Mouse (Mus musculus): ENCODE measurements around the gene Abcg2. TPM values are rescaled to one million over a fixed set of nuclear protein-coding genes. Genes with fewer than 3 reads are reported as not detected.
"Not testable (repeated sequence)": the region's sequence is repeated elsewhere in the genome, so short reads cannot be mapped to it uniquely, and the experiment has no call there.

The Abcg2 gene
- 99.1 and 102 TPM in 2 replicates for polyA plus RNA-seq (2015; fragmentation: Nextera tagmentation; extraction: Ambion mirVana)

- H3K27me3 ChIP-seq (replicated peaks; ENCODE audit: control insufficient read depth, insufficient read depth, low read length); H3K9me3 ChIP-seq (ENCODE audit: control insufficient read depth, low read length); H3K4me3 ChIP-seq (ENCODE audit: low read length); ATAC-seq; H3K36me3 ChIP-seq (ENCODE audit: control insufficient read depth, insufficient read depth, low read length); H3K4me1 ChIP-seq (ENCODE audit: control insufficient read depth, insufficient read depth, low read length); H3K9ac ChIP-seq (ENCODE audit: low read depth, low read length); H3K4me2 ChIP-seq (ENCODE audit: low read depth, low read length); H3K27ac ChIP-seq (ENCODE audit: low read length): not testable (repeated sequence)
- 86% methylated on average over 3 of the region's 3 CpGs for WGBS
These were observed at the start of gene Abcg2 for GRCm38 (mm10) chr6:58584223-58584622. Gene Abcg2, plus strand, starts transcription at chr6:58584523.

- not testable (repeated sequence) for H3K36me3 ChIP-seq (ENCODE audit: control insufficient read depth, insufficient read depth, low read length); H3K27me3 ChIP-seq (replicated peaks; ENCODE audit: control insufficient read depth, insufficient read depth, low read length); H3K4me3 ChIP-seq (ENCODE audit: low read length); H3K9me3 ChIP-seq (ENCODE audit: control insufficient read depth, low read length); H3K27ac ChIP-seq (ENCODE audit: low read length); H3K4me1 ChIP-seq (ENCODE audit: control insufficient read depth, insufficient read depth, low read length); H3K9ac ChIP-seq (ENCODE audit: low read depth, low read length); H3K4me2 ChIP-seq (ENCODE audit: low read depth, low read length); ATAC-seq
- 71% methylated on average over 4 of the region's 4 CpGs for WGBS
These were observed 44.1 kb upstream of the Abcg2 start for GRCm38 (mm10) chr6:58540263-58540662.

GRCm38 (mm10) chr6:58542852-58543251 lies 41.5 kb upstream of the Abcg2 start:
- not testable (repeated sequence) for H3K9me3 ChIP-seq (ENCODE audit: control insufficient read depth, low read length); H3K4me3 ChIP-seq (ENCODE audit: low read length)
- WGBS: 65% methylated on average over 8 of the region's 8 CpGs

GRCm38 (mm10) chr6:58544971-58545370 lies 39.4 kb upstream of the Abcg2 start:
- H3K4me2 ChIP-seq (ENCODE audit: low read depth, low read length); H3K4me1 ChIP-seq (ENCODE audit: control insufficient read depth, insufficient read depth, low read length); ATAC-seq; H3K27me3 ChIP-seq (replicated peaks; ENCODE audit: control insufficient read depth, insufficient read depth, low read length); H3K36me3 ChIP-seq (ENCODE audit: control insufficient read depth, insufficient read depth, low read length); H3K9me3 ChIP-seq (ENCODE audit: control insufficient read depth, low read length); H3K9ac ChIP-seq (ENCODE audit: low read depth, low read length); H3K27ac ChIP-seq (ENCODE audit: low read length); H3K4me3 ChIP-seq (ENCODE audit: low read length): not testable (repeated sequence)
- 18% methylated on average over 2 of the region's 2 CpGs for WGBS

More at GRCm38 (mm10) chr6:58542852-58543251, 41.5 kb upstream of the Abcg2 start:
- not testable (repeated sequence) for H3K27me3 ChIP-seq (replicated peaks; ENCODE audit: control insufficient read depth, insufficient read depth, low read length); H3K4me2 ChIP-seq (ENCODE audit: low read depth, low read length); H3K27ac ChIP-seq (ENCODE audit: low read length); H3K4me1 ChIP-seq (ENCODE audit: control insufficient read depth, insufficient read depth, low read length); H3K36me3 ChIP-seq (ENCODE audit: control insufficient read depth, insufficient read depth, low read length); H3K9ac ChIP-seq (ENCODE audit: low read depth, low read length); ATAC-seq

- 33% methylated on average over 5 of the region's 5 CpGs for WGBS
- H3K4me1 ChIP-seq (ENCODE audit: control insufficient read depth, insufficient read depth, low read length); H3K4me3 ChIP-seq (ENCODE audit: low read length); H3K36me3 ChIP-seq (ENCODE audit: control insufficient read depth, insufficient read depth, low read length); H3K27ac ChIP-seq (ENCODE audit: low read length); H3K9ac ChIP-seq (ENCODE audit: low read depth, low read length); H3K27me3 ChIP-seq (replicated peaks; ENCODE audit: control insufficient read depth, insufficient read depth, low read length); ATAC-seq; H3K9me3 ChIP-seq (ENCODE audit: control insufficient read depth, low read length); H3K4me2 ChIP-seq (ENCODE audit: low read depth, low read length): not testable (repeated sequence)
These were observed 38.3 kb upstream of the Abcg2 start for GRCm38 (mm10) chr6:58546050-58546449.

- no peak overlapping the region for H3K27ac ChIP-seq (ENCODE audit: low read length)
- no peak overlapping the region for H3K9ac ChIP-seq (ENCODE audit: low read depth, low read length)
- no peaks in the 10 kb centered on the region for H3K4me1 ChIP-seq (ENCODE audit: control insufficient read depth, insufficient read depth, low read length)
- H3K36me3 ChIP-seq (ENCODE audit: control insufficient read depth, insufficient read depth, low read length): no peaks in the 10 kb centered on the region
- H3K9me3 ChIP-seq (ENCODE audit: control insufficient read depth, low read length): no peaks in the 10 kb centered on the region
- no peak overlapping the region for H3K4me2 ChIP-seq (ENCODE audit: low read depth, low read length)
- H3K27me3 ChIP-seq (replicated peaks; ENCODE audit: control insufficient read depth, insufficient read depth, low read length): no peaks in the 10 kb centered on the region
- ATAC-seq: no peak
- no peak overlapping the region for H3K4me3 ChIP-seq (ENCODE audit: low read length)
- WGBS: 9% methylated on average over 4 of the region's 4 CpGs
These were observed 37.5 kb upstream of the Abcg2 start for GRCm38 (mm10) chr6:58546816-58547215.

- H3K9ac ChIP-seq (ENCODE audit: low read depth, low read length); H3K27ac ChIP-seq (ENCODE audit: low read length); H3K36me3 ChIP-seq (ENCODE audit: control insufficient read depth, insufficient read depth, low read length); H3K4me3 ChIP-seq (ENCODE audit: low read length); H3K9me3 ChIP-seq (ENCODE audit: control insufficient read depth, low read length); H3K4me1 ChIP-seq (ENCODE audit: control insufficient read depth, insufficient read depth, low read length); H3K4me2 ChIP-seq (ENCODE audit: low read depth, low read length); H3K27me3 ChIP-seq (replicated peaks; ENCODE audit: control insufficient read depth, insufficient read depth, low read length); ATAC-seq: not testable (repeated sequence)
These were observed 30.5 kb upstream of the Abcg2 start for GRCm38 (mm10) chr6:58553812-58554211.

- not testable (repeated sequence) for H3K9ac ChIP-seq (ENCODE audit: low read depth, low read length); H3K9me3 ChIP-seq (ENCODE audit: control insufficient read depth, low read length); H3K27ac ChIP-seq (ENCODE audit: low read length); ATAC-seq; H3K4me3 ChIP-seq (ENCODE audit: low read length); H3K27me3 ChIP-seq (replicated peaks; ENCODE audit: control insufficient read depth, insufficient read depth, low read length); H3K4me1 ChIP-seq (ENCODE audit: control insufficient read depth, insufficient read depth, low read length); H3K36me3 ChIP-seq (ENCODE audit: control insufficient read depth, insufficient read depth, low read length); H3K4me2 ChIP-seq (ENCODE audit: low read depth, low read length)
- 52% methylated on average over 3 of the region's 3 CpGs for WGBS
These were observed 9.9 kb downstream of the Abcg2 start for GRCm38 (mm10) chr6:58593987-58594844.

GRCm38 (mm10) chr6:58595639-58596293 lies 11.4 kb downstream of the Abcg2 start:
- peak overlapping the region; percentile 17 for H3K4me2 ChIP-seq (ENCODE audit: low read depth, low read length)
- H3K27ac ChIP-seq (ENCODE audit: low read length): peak overlapping the region; percentile 26
- 2% methylated on average over 9 of the region's 9 CpGs for WGBS
- H3K36me3 ChIP-seq (ENCODE audit: control insufficient read depth, insufficient read depth, low read length); H3K9me3 ChIP-seq (ENCODE audit: control insufficient read depth, low read length); H3K27me3 ChIP-seq (replicated peaks; ENCODE audit: control insufficient read depth, insufficient read depth, low read length); H3K4me1 ChIP-seq (ENCODE audit: control insufficient read depth, insufficient read depth, low read length): not testable (repeated sequence)
- H3K9ac ChIP-seq (ENCODE audit: low read depth, low read length): peak overlapping the region; percentile 1; the same call in 1 of the 2 replicates
- ATAC-seq: peak; percentile 59
- H3K4me3 ChIP-seq (ENCODE audit: low read length): peak overlapping the region; percentile 5
